Mouse (Mus musculus): Measurements from ENCODE around the gene Atp2a3. TPM values are rescaled to one million over a fixed set of nuclear protein-coding genes. Genes with fewer than 3 reads are reported as not detected.
A peak's percentile ranks its signal among the peaks of the same experiment; 100 is the strongest.

Atp2a3 gene
- polyA plus RNA-seq, 1 experiment = 478 TPM

- Histone ChIP-seq H3K36me3 (ENCODE audit: control insufficient read depth, insufficient read depth, low read length) (no peaks in the 10 kb centered on the region), H3K4me1 (replicated peaks; ENCODE audit: control insufficient read depth, insufficient read depth, low read length) (peaks cover 49% of the 10 kb centered on the region), H3K27ac (ENCODE audit: control insufficient read depth, insufficient read depth, low read length) (no peak overlapping the region), H3K4me3 (ENCODE audit: control insufficient read depth, insufficient read depth, low read length) (no peak overlapping the region), H3K27me3 (ENCODE audit: control insufficient read depth, insufficient read depth, low read length) (no peaks in the 10 kb centered on the region)
- 64% methylated on average over 4 of the region's 4 CpGs for WGBS
- no peak for DNase-seq
- TF ChIP-seq CTCF (IDR thresholded peaks at IDR 0.05; ENCODE audit: borderline replicate concordance, control insufficient read depth, extremely low read depth, insufficient read depth, low read length, poor library complexity) (no peak), POLR2A (IDR thresholded peaks at IDR 0.05; ENCODE audit: control insufficient read depth, extremely low read depth, insufficient read depth, low read length, poor library complexity) (no peak)
Measured at GRCm38 (mm10) chr11:72953440-72954151, 7.4 kb upstream of the Atp2a3 start.

GRCm38 (mm10) chr11:72954216-72954615 is 6.8 kb upstream of the Atp2a3 start:
- WGBS = 78% methylated on average over 4 of the region's 4 CpGs
- Histone ChIP-seq H3K4me1 (replicated peaks; ENCODE audit: control insufficient read depth, insufficient read depth, low read length) (peaks cover 53% of the 10 kb centered on the region), H3K4me3 (ENCODE audit: control insufficient read depth, insufficient read depth, low read length) (no peak overlapping the region), H3K27ac (ENCODE audit: control insufficient read depth, insufficient read depth, low read length) (no peak overlapping the region), H3K36me3 (ENCODE audit: control insufficient read depth, insufficient read depth, low read length) (no peaks in the 10 kb centered on the region), H3K27me3 (ENCODE audit: control insufficient read depth, insufficient read depth, low read length) (no peaks in the 10 kb centered on the region)
- TF ChIP-seq CTCF (IDR thresholded peaks at IDR 0.05; ENCODE audit: borderline replicate concordance, control insufficient read depth, extremely low read depth, insufficient read depth, low read length, poor library complexity) (no peak), POLR2A (IDR thresholded peaks at IDR 0.05; ENCODE audit: control insufficient read depth, extremely low read depth, insufficient read depth, low read length, poor library complexity) (no peak)
- DNase-seq = no peak

GRCm38 (mm10) chr11:72955339-72955974 is 5.5 kb upstream of the Atp2a3 start:
- Histone ChIP-seq H3K4me1 (replicated peaks; ENCODE audit: control insufficient read depth, insufficient read depth, low read length) (peaks cover 63% of the 10 kb centered on the region), H3K27me3 (ENCODE audit: control insufficient read depth, insufficient read depth, low read length) (no peaks in the 10 kb centered on the region), H3K4me3 (ENCODE audit: control insufficient read depth, insufficient read depth, low read length) (no peak overlapping the region), H3K27ac (ENCODE audit: control insufficient read depth, insufficient read depth, low read length) (no peak overlapping the region), H3K36me3 (ENCODE audit: control insufficient read depth, insufficient read depth, low read length) (no peaks in the 10 kb centered on the region)
- no peak for TF ChIP-seq CTCF (IDR thresholded peaks at IDR 0.05; ENCODE audit: borderline replicate concordance, control insufficient read depth, extremely low read depth, insufficient read depth, low read length, poor library complexity)
- no peak for TF ChIP-seq POLR2A (IDR thresholded peaks at IDR 0.05; ENCODE audit: control insufficient read depth, extremely low read depth, insufficient read depth, low read length, poor library complexity)
- 69% methylated on average over 5 of the region's 5 CpGs for WGBS
- no peak for DNase-seq

GRCm38 (mm10) chr11:72957318-72957717 is 3.7 kb upstream of the Atp2a3 start:
- 45% methylated on average over 2 of the region's 2 CpGs for WGBS
- TF ChIP-seq CTCF (IDR thresholded peaks at IDR 0.05; ENCODE audit: borderline replicate concordance, control insufficient read depth, extremely low read depth, insufficient read depth, low read length, poor library complexity) = no peak
- Histone ChIP-seq H3K27ac (ENCODE audit: control insufficient read depth, insufficient read depth, low read length) (no peak overlapping the region), H3K4me1 (replicated peaks; ENCODE audit: control insufficient read depth, insufficient read depth, low read length) (peaks cover 54% of the 10 kb centered on the region), H3K4me3 (ENCODE audit: control insufficient read depth, insufficient read depth, low read length) (no peak overlapping the region), H3K27me3 (ENCODE audit: control insufficient read depth, insufficient read depth, low read length) (no peaks in the 10 kb centered on the region), H3K36me3 (ENCODE audit: control insufficient read depth, insufficient read depth, low read length) (no peaks in the 10 kb centered on the region)
- DNase-seq = no peak

- H3K27ac ChIP-seq (ENCODE audit: control insufficient read depth, insufficient read depth, low read length) = peak overlapping the region; percentile 68
Measured at GRCm38 (mm10) chr11:72959924-72960679, 867 bp upstream of the Atp2a3 start.

GRCm38 (mm10) chr11:72960723-72961071 is 272 bp upstream of the Atp2a3 start:
- peaks cover 57% of the 10 kb centered on the region for H3K4me1 ChIP-seq (replicated peaks; ENCODE audit: control insufficient read depth, insufficient read depth, low read length)
- H3K27ac ChIP-seq (ENCODE audit: control insufficient read depth, insufficient read depth, low read length) = peak overlapping the region; percentile 68
- no peaks in the 10 kb centered on the region for H3K27me3 ChIP-seq (ENCODE audit: control insufficient read depth, insufficient read depth, low read length)
- DNase-seq = no peak
- H3K4me3 ChIP-seq (ENCODE audit: control insufficient read depth, insufficient read depth, low read length) = peak overlapping the region; percentile 64
- H3K36me3 ChIP-seq (ENCODE audit: control insufficient read depth, insufficient read depth, low read length) = no peaks in the 10 kb centered on the region
- TF ChIP-seq CTCF (IDR thresholded peaks at IDR 0.05; ENCODE audit: borderline replicate concordance, control insufficient read depth, extremely low read depth, insufficient read depth, low read length, poor library complexity) (no peak), POLR2A (IDR thresholded peaks at IDR 0.05; ENCODE audit: control insufficient read depth, extremely low read depth, insufficient read depth, low read length, poor library complexity) (no peak; the same call in 1 of the 2 replicates)
- WGBS = 8% methylated on average over 15 of the region's 15 CpGs

More at GRCm38 (mm10) chr11:72959924-72960679, 867 bp upstream of the Atp2a3 start:
- WGBS = 37% methylated on average over 15 of the region's 15 CpGs
- Histone ChIP-seq H3K4me1 (replicated peaks; ENCODE audit: control insufficient read depth, insufficient read depth, low read length) (peaks cover 55% of the 10 kb centered on the region), H3K27me3 (ENCODE audit: control insufficient read depth, insufficient read depth, low read length) (no peaks in the 10 kb centered on the region), H3K4me3 (ENCODE audit: control insufficient read depth, insufficient read depth, low read length) (peak overlapping the region; percentile 64), H3K36me3 (ENCODE audit: control insufficient read depth, insufficient read depth, low read length) (no peaks in the 10 kb centered on the region)
- peak; percentile 30 for DNase-seq
- TF ChIP-seq CTCF (IDR thresholded peaks at IDR 0.05; ENCODE audit: borderline replicate concordance, control insufficient read depth, extremely low read depth, insufficient read depth, low read length, poor library complexity) = no peak
- TF ChIP-seq POLR2A (IDR thresholded peaks at IDR 0.05; ENCODE audit: control insufficient read depth, extremely low read depth, insufficient read depth, low read length, poor library complexity) = no peak; the same call in 1 of the 2 replicates
